Mouse (Mus musculus) lung, postnatal 4 days (tissue): ENCODE data around the gene Unc119b.
"Not testable (repeated sequence)": the region's sequence is repeated elsewhere in the genome, so short reads cannot be mapped to it uniquely, and the experiment has no call there.

Source experiments
- DNase-seq, 2 experiments: peaks; one replicate each; pipeline ENCODE4 v3.0.0; 2021

The Unc119b gene

GRCm38 (mm10) chr5:115081636-115082035 lies 53.1 kb downstream of the Unc119b start:
- DNase-seq, result no peak

GRCm38 (mm10) chr5:115076144-115076901 lies 58.5 kb downstream of the Unc119b start:
- DNase-seq, result peak; percentile 49 to 78

GRCm38 (mm10) chr5:115074749-115075148 lies 60.0 kb downstream of the Unc119b start:
- DNase-seq, result no peak

GRCm38 (mm10) chr5:115073306-115073705 lies 61.5 kb downstream of the Unc119b start:
- not testable (repeated sequence) for DNase-seq
